Comparison of ENCODE assay signal across 29 mouse cellular contexts in genomic region chr17:25230700-25231099, GRCm38 (mm10). TPM values are rescaled to one million over a fixed set of nuclear protein-coding genes. Genes with fewer than 3 reads are reported as not detected.
DNase-seq lines count a peak whose midpoint lies in the region; TF ChIP-seq lines count a peak whose summit lies in the region.
"Had no signal": no experiment of that assay in that cellular context is flagged by ENCODE, and none has a peak within 500 bp of the region (broad histone marks: within the 10 kb centered on the region; RNA-seq: fewer than 3 reads in every experiment).

No protein-coding gene starts in this region.

- H3K4me3 ChIP-seq in lung, adult 2 months (replicated peaks; ENCODE audit: extremely low read depth, low read depth, low read length): no peak overlapping the region
- H3K4me3 ChIP-seq: embryonic facial prominence, embryonic 10.5 days; embryonic facial prominence, embryonic 15.5 days; forebrain, embryonic 12.5 days; heart, embryonic 13.5 days; hindbrain, embryonic 10.5 days; hindbrain, embryonic 15.5 days; layer of hippocampus, adult 2 months; left cerebral cortex, adult 2 months; limb, embryonic 12.5 days; liver, embryonic 12.5 days had no signal

- WGBS in lung, adult 2 months: 58% methylated on average over 3 of the region's 3 CpGs

- peak; percentile 59 to 68 for DNase-seq in cerebellum, postnatal 10 days
- no peak for DNase-seq in cerebellum, postnatal 25 days
- peak; percentile 28 to 42 for DNase-seq in lung, adult 18-20 months
- DNase-seq in lung, adult 2 months: no peak
- DNase-seq in kidney, adult 8-10 months: peak; percentile 67 to 81
- peak; percentile 53 for DNase-seq in kidney, postnatal 10 days
- DNase-seq in right cerebral cortex, adult 18-20 months: no peak
- DNase-seq in urinary bladder, adult 18-20 months (ENCODE audit: low spot score in 2 of 2): no peak
- DNase-seq: adrenal gland, postnatal 14 days; cerebellum, adult 18-20 months; forebrain, postnatal 0 days; gastrocnemius, postnatal 10 days; heart, postnatal 10 days; liver, postnatal 0 days; midbrain, embryonic 14.5 days; retina, postnatal 1 day; right cerebral cortex, postnatal 25 days; spleen, adult 18-20 months; thymus, postnatal 36 days had no signal

- no peak for TF ChIP-seq CTCF in lung, adult 2 months (IDR thresholded peaks at IDR 0.05; ENCODE audit: insufficient read depth, low read length)

- H3K4me1 ChIP-seq in lung, adult 2 months (ENCODE audit: control insufficient read depth, insufficient read depth, low read length): no peaks in the 10 kb centered on the region
- H3K4me1 ChIP-seq: embryonic facial prominence, embryonic 10.5 days; embryonic facial prominence, embryonic 15.5 days; forebrain, embryonic 12.5 days; heart, embryonic 13.5 days; hindbrain, embryonic 10.5 days; hindbrain, embryonic 15.5 days; limb, embryonic 12.5 days had no signal

- no peak for TF ChIP-seq POLR2A in lung, adult 2 months (IDR thresholded peaks at IDR 0.05; ENCODE audit: borderline replicate concordance, extremely low read depth, low read depth, low read length)

RNA-seq across cellular contexts. Expression of gene Gnptg, which starts 9.2 kb away (rescaled TPM):
- 46.3 and 55.6 TPM in 2 replicates for polyA plus RNA-seq in lung, adult 2 months (2012; rRNA removed)

RNA-seq across cellular contexts. Expression of gene Tsr3, which starts 9.3 kb away (rescaled TPM):
- 16.9 TPM in 2 replicates for polyA plus RNA-seq in lung, adult 2 months (2012; rRNA removed)

RNA-seq across cellular contexts. Expression of gene Baiap3, which starts 25.5 kb away (rescaled TPM):
- 23.8 and 28.3 TPM in 2 replicates for polyA plus RNA-seq in lung, adult 2 months (2012; rRNA removed)

RNA-seq across cellular contexts. Expression of gene Unkl, which starts 42.5 kb away (rescaled TPM):
- 29.8 and 32.0 TPM in 2 replicates for polyA plus RNA-seq in lung, adult 2 months (2012; rRNA removed)

RNA-seq across cellular contexts. Expression of gene Ube2i, which starts 43.7 kb away (rescaled TPM):
- 138 and 178 TPM in 2 replicates for polyA plus RNA-seq in lung, adult 2 months (2012; rRNA removed)

Comparison
In these comparisons a context has a peak if more than half of its experiments do, and no peak if none do; other contexts are left out.
1. DNase-seq: peak in cerebellum, postnatal 10 days (2 of 2), lung, adult 18-20 months (2 of 2), kidney, adult 8-10 months (2 of 2) and kidney, postnatal 10 days (single experiment); none in cerebellum, postnatal 25 days (0 of 2), lung, adult 2 months (single experiment), right cerebral cortex, adult 18-20 months (single experiment) and urinary bladder, adult 18-20 months (0 of 2).